Mouse (Mus musculus) heart, embryonic 14.5 days (tissue): ENCODE measurements at regions not wholly inside any gene's neighbourhood (a gene's known extent, or its start where the extent isn't known, plus 50 kb on each side); places are given as distances from the start of the nearest gene placed in this dataset.

ENCODE experiments used
- ATAC-seq: fragments of 200-750 bp; cut with Nextera tagmentation; 2 replicates; pipeline ENCODE4 v1.8.0; 2017; ENCODE audit warnings: low read depth, moderate TSS enrichment; ENCODE audit not compliant: insufficient number of reproducible peaks, insufficient read depth, low FRiP score
- H3K27ac ChIP-seq, 2 experiments: fragments of 200-500 bp in 1 of 2; fragments of 300-500 bp in 1 of 2; sonication (generic) in 1 of 2; replicated peaks in 1 of 2; 2 replicates each; pipeline ENCODE4 v1.5.1; 2012 to 2014; ENCODE audit warnings: low read depth in 2 of 2, low read length in 2 of 2, control low read depth in 1 of 2, mild to moderate bottlenecking in 1 of 2, mixed read lengths in 1 of 2; ENCODE audit not compliant: control insufficient read depth in 1 of 2, insufficient read depth in 1 of 2
- H3K27me3 ChIP-seq: fragments of 300-500 bp; sonication (generic); 2 replicates; pipeline ENCODE4 v1.6.1; 2014; ENCODE audit warnings: mild to moderate bottlenecking, low read length, control low read depth; ENCODE audit not compliant: control insufficient read depth, insufficient read depth
- H3K36me3 ChIP-seq: fragments of 300-500 bp; sonication (generic); 2 replicates; pipeline ENCODE4 v1.6.1; 2014; ENCODE audit warnings: mild to moderate bottlenecking, control low read depth, low read length, mixed read lengths; ENCODE audit not compliant: control insufficient read depth, insufficient read depth
- H3K4me1 ChIP-seq, 2 experiments: fragments of 200-500 bp in 1 of 2; fragments of 300-500 bp in 1 of 2; sonication (generic) in 1 of 2; 2 replicates each; pipeline ENCODE4 v1.6.1; 2012 to 2014; ENCODE audit warnings: low read length in 2 of 2, control low read depth in 1 of 2, mixed read lengths in 1 of 2; ENCODE audit not compliant: control insufficient read depth in 2 of 2, insufficient read depth in 2 of 2
- H3K4me2 ChIP-seq: fragments of 300-500 bp; sonication (generic); 2 replicates; pipeline ENCODE4 v1.6.1; 2014; ENCODE audit warnings: mild to moderate bottlenecking, low read length
- H3K4me3 ChIP-seq, 2 experiments: fragments of 200-500 bp in 1 of 2; fragments of 300-500 bp in 1 of 2; sonication (generic) in 1 of 2; 2 replicates each; pipeline ENCODE4 v1.5.1; 2012 to 2014; ENCODE audit warnings: low read length in 2 of 2, mild to moderate bottlenecking in 2 of 2, control low read depth in 1 of 2, low read depth in 1 of 2, moderate library complexity in 1 of 2; ENCODE audit not compliant: control insufficient read depth in 1 of 2, insufficient read depth in 1 of 2
- H3K9ac ChIP-seq: fragments of 300-500 bp; sonication (generic); 2 replicates; pipeline ENCODE4 v1.6.1; 2014; ENCODE audit warnings: mild to moderate bottlenecking, low read length
- H3K9me3 ChIP-seq: fragments of 300-500 bp; sonication (generic); 2 replicates; pipeline ENCODE4 v1.6.1; 2016; ENCODE audit warnings: low read length, control low read depth; ENCODE audit not compliant: control insufficient read depth
- WGBS: fragments of 180-500 bp; shearing (Covaris S2); extraction: QIAGEN DNeasy Blood & Tissue Kit; methylation state at CpG from one replicate; pipeline ENCODE4 v1.1.7; 2014; 5-methylcytosine and 5-hydroxymethylcytosine counted together

DNA sequence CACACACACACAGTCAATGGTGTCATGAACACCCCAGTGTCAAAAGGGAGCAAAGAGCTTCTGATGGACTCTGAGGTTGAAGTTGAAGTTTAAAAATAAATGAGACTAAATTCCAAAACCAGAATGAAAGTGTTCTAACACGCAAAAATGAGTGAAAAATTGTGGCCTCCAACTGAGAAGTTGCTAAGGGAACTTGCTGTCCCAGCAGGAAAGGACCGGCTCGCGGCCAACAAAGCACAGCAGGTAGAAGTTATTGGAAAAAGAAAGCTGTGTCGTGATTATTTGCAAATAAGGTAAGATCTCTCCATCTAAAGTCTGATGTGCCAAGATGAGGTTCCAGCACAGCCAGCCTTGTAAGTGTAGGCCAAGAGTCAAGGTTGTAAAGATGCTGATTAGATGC is 169.7 kb downstream of the Nrp2 start:
- no peak for ATAC-seq
- Histone ChIP-seq H3K4me3 (no peak overlapping the region), H3K4me1 (no peaks in the 10 kb centered on the region; a peak in 1 of 4 replicates), H3K9ac (no peak overlapping the region), H3K4me2 (no peak overlapping the region), H3K27me3 (no peaks in the 10 kb centered on the region), H3K27ac (no peak overlapping the region), H3K9me3 (no peaks in the 10 kb centered on the region), H3K36me3 (no peaks in the 10 kb centered on the region)
- 83% methylated on average over 5 of the region's 5 CpGs for WGBS

DNA sequence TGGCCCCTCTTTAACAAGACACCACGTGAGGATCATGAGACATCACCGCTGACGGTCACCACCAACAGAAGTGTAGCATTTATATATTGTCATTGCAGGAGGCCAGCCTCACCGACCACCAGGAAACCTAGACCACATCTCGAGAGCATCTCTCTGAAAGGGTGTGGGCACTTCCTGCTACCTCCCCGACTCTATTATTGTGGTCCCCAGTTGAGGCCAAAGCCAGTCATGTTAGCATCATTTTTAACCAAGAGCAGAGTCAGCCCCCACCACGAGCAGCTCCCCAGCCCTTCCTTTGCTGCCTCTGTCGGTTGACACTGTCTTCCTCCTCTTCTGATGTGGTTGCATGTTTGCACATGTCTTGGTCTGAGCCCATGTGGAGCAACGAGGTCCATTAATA is 172.5 kb downstream of the Nrp2 start:
- Histone ChIP-seq H3K36me3 (no peaks in the 10 kb centered on the region), H3K4me2 (no peak overlapping the region), H3K27me3 (no peaks in the 10 kb centered on the region), H3K4me1 (no peaks in the 10 kb centered on the region; a peak in 1 of 4 replicates), H3K9me3 (no peaks in the 10 kb centered on the region), H3K4me3 (no peak overlapping the region), H3K27ac (no peak overlapping the region), H3K9ac (no peak overlapping the region)
- 79% methylated on average over 9 of the region's 9 CpGs for WGBS
- no peak for ATAC-seq

DNA sequence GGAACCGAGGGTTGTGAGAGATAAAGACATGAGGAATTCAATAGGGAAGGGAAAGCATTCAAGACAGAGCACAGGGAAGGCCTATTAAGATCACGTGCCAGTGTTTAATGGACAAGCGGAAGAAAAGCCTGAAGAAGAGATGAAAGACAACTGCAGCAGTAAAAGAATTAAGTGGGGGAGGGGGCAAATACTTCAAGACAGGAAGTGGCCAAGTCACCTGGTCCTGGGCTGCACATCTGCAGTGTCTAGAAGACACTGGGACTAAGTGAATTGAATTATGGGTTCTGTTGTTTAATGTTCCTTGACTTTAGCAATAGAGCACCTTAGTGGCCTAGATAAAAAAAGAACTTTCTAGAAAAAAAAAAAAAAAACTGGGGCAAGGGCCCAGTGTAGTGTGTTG is 173.6 kb downstream of the Nrp2 start:
- 74% methylated on average over 3 of the region's 3 CpGs for WGBS
- no peak overlapping the region for H3K9ac ChIP-seq
- H3K36me3 ChIP-seq = no peaks in the 10 kb centered on the region
- ATAC-seq = no peak
- no peak overlapping the region for H3K27ac ChIP-seq
- H3K9me3 ChIP-seq = no peaks in the 10 kb centered on the region
- no peak overlapping the region for H3K4me2 ChIP-seq
- H3K4me3 ChIP-seq = no peak overlapping the region
- no peaks in the 10 kb centered on the region; a peak in 1 of 4 replicates for H3K4me1 ChIP-seq
- H3K27me3 ChIP-seq = no peaks in the 10 kb centered on the region

DNA sequence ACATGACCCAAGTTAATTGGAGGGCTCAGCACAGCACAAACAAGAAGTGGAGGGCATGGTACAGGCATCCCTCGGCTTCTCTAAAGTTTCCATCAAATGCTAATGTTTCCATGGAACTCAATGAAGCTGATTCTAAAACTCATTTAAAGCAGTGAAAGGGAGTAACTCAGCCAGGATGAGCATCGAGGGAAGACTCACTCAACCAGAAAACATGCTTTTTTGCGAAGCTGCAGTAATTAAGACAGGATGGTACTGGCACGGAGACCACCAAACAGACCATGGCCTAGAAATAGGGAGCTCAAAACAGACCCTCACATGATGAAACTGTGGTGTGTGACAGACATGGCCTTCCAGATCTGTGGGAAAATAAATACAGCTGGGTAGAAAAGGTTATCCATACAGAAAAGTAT is 177.8 kb downstream of the Nrp2 start:
- ATAC-seq = no peak
- Histone ChIP-seq H3K4me2 (no peak overlapping the region), H3K9me3 (no peaks in the 10 kb centered on the region), H3K9ac (no peak overlapping the region), H3K4me3 (no peak overlapping the region), H3K27me3 (no peaks in the 10 kb centered on the region), H3K4me1 (peaks cover 0 to 8% of the 10 kb centered on the region in 2 experiments; a peak in 2 of 4 replicates), H3K27ac (no peak overlapping the region), H3K36me3 (no peaks in the 10 kb centered on the region)
- WGBS = 87% methylated on average over 4 of the region's 4 CpGs

DNA sequence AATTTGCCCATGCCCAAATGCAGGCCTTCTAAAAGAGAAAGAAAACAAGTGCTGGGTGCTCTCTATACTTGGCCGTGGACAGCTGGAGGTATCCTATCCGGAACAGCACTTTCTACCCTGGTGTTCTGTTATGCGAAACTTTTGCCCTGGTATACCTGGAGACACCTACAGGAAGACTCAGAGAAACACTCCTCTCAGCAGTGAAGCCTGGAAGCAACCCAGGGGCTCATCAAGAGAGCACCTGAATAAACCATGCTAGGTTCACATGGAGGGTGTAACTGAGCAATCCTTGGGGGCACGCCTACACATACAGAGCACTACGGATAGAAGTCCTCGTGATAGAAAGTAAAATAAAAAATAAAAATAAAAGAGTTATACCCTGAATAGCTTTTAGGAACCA is 178.4 kb downstream of the Nrp2 start:
- WGBS = 87% methylated on average over 6 of the region's 6 CpGs
- H3K9ac ChIP-seq = no peak overlapping the region

DNA sequence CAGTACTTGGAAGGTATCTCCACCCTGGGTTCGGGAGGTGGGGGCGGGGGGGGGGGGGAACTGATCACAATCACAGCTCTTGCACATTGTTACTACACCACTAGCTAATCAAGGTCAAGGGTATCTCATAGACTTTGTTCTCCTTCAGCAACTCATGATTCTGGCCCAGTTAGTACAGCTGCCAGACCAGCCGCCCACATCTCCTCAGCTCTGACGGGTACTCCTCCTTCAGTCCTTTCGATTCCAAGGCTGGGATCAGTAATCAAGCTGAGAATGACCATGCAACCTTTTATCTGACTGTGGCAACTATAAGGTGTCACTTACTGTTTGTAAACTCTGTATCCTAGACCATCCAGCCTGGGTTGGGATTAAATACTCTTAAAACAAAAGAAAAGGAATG is 178.9 kb downstream of the Nrp2 start:
- no peak for ATAC-seq
- no peak overlapping the region for H3K9ac ChIP-seq
- no peak overlapping the region for H3K4me3 ChIP-seq
- H3K4me1 ChIP-seq = peaks cover 0 to 8% of the 10 kb centered on the region in 2 experiments; a peak in 2 of 4 replicates
- 83% methylated on average over 5 of the region's 5 CpGs for WGBS
- H3K36me3 ChIP-seq = no peaks in the 10 kb centered on the region
- no peaks in the 10 kb centered on the region for H3K27me3 ChIP-seq
- H3K27ac ChIP-seq = no peak overlapping the region
- no peaks in the 10 kb centered on the region for H3K9me3 ChIP-seq
- H3K4me2 ChIP-seq = no peak overlapping the region

More for the DNA sequence above, 178.4 kb downstream of the Nrp2 start:
- Histone ChIP-seq H3K4me2 (no peak overlapping the region), H3K27ac (no peak overlapping the region), H3K4me3 (no peak overlapping the region), H3K27me3 (no peaks in the 10 kb centered on the region), H3K4me1 (peaks cover 0 to 8% of the 10 kb centered on the region in 2 experiments; a peak in 2 of 4 replicates), H3K36me3 (no peaks in the 10 kb centered on the region), H3K9me3 (no peaks in the 10 kb centered on the region)
- ATAC-seq = no peak

DNA sequence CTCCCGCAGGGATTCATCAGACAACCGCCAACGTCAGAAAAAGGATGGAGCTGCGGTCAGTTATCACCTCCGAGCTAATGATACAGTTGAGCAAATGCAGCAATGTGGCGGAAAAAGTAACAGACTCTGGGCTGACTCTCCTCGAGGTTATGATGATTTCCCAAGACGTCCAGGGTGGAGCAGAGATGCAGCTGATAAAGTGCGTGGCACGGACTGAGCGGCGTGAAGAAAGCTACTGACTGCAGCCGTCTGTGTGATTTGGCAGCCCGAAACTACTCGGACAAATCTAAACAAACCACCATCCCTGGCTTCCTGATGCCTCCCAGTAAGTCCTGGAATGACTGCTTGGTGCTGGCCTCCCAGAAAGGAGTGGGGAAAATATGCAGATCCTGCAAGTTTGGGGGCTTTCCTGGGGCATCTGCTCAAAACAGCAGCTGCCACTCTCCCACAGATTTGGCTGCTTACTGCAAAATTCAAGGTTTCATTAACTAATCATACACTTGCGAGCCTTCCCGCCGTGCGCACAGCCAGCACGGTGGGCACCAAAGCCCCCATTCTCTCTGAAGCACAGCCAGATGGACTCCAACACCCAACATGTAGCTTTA is 181.9 kb downstream of the Nrp2 start:
- Histone ChIP-seq H3K4me3 (no peak overlapping the region), H3K9ac (no peak overlapping the region), H3K36me3 (no peaks in the 10 kb centered on the region), H3K4me2 (peak overlapping the region; percentile 29), H3K9me3 (no peaks in the 10 kb centered on the region), H3K4me1 (peaks cover 8 to 13% of the 10 kb centered on the region in 2 experiments; a peak in 3 of 4 replicates), H3K27me3 (no peaks in the 10 kb centered on the region), H3K27ac (no peak overlapping the region; a peak in 1 of 4 replicates)
- WGBS = 57% methylated on average over 20 of the region's 20 CpGs
- no peak for ATAC-seq
